Mouse (Mus musculus) left cerebral cortex, adult 2 months (tissue): ENCODE measurements at regions not wholly inside any gene's neighbourhood (a gene's known extent, or its start where the extent isn't known, plus 50 kb on each side); places are given as distances from the start of the nearest gene placed in this dataset.

ENCODE experiments used
- DNase-seq, 2 experiments: peaks; one replicate each; pipeline ENCODE4 v3.0.0; 2021 to 2022; ENCODE audit warnings: low spot score in 2 of 2, mixed read lengths in 1 of 2; ENCODE audit errors: extremely low spot score in 1 of 2
- H3K27ac ChIP-seq: fragments of 200-600 bp; 2 replicates; pipeline ENCODE4 v1.8.1; 2022
- H3K4me3 ChIP-seq: fragments of 200-600 bp; 2 replicates; pipeline ENCODE4 v1.8.1; 2022
- CTCF ChIP-seq: fragments of 200-600 bp; IDR thresholded peaks from 2 replicates; pipeline ENCODE4 v1.8.1; 2022; ENCODE audit warnings: antibody characterized with exemption, mild to moderate bottlenecking, moderate library complexity
- intact Hi-C: fragments of 180-260 bp; cut with DNase I; formaldehyde crosslinking; loops from one replicate; pipeline ENCODE4 v1.15.1; 2025

- no peak for TF ChIP-seq CTCF
- Histone ChIP-seq H3K4me3 (no peak overlapping the region), H3K27ac (no peak overlapping the region)
- intact Hi-C loops = no loop called here
- DNase-seq = no peak
These were observed 860.4 kb upstream of the Slc10a2 start for GRCm38 (mm10) chr8:5965403-5966015.

DNA sequence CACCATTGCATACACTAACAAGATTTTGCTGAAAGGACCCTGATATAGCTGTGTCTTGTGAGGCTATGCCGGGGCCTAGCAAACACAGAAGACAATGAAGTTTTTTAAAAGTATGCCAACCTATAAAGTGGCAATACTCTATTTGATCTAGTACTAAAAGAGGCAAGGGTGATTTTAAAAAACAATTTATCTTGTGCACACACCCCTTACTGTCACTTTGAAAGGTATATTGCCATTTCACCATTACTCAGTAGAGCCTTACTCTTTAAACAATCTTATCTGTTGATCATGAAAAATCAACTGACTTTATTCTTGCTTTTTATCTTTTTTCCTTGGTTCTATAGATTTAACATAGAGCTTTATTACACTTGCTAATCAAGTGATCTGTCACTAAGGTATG lies 859.1 kb upstream of the Slc10a2 start:
- no peak for TF ChIP-seq CTCF
- no peak overlapping the region for H3K27ac ChIP-seq
- intact Hi-C loops = no loop called here
- H3K4me3 ChIP-seq = no peak overlapping the region
- no peak for DNase-seq

DNA sequence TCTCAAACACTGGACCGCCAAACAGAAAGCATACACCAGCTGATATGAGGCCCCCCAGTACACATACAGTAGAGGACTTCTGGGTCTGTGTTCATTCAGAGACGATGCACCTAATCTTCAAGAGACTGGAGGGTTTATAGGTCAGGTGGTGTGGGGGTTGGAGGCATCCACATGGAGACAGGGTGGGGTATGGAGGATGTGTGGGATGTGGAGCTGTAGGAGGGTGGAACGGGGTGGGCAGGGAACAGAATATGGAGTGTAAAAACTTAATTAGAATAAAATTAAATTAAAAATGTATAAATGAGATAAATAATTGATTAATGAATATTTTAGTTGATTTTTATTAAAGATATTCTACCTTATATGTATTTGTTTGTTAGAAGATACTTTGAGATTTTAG lies 832.9 kb upstream of the Slc10a2 start:
- intact Hi-C loops = no loop called here
- Histone ChIP-seq H3K27ac (no peak overlapping the region), H3K4me3 (no peak overlapping the region)
- no peak for TF ChIP-seq CTCF
- no peak for DNase-seq

DNA sequence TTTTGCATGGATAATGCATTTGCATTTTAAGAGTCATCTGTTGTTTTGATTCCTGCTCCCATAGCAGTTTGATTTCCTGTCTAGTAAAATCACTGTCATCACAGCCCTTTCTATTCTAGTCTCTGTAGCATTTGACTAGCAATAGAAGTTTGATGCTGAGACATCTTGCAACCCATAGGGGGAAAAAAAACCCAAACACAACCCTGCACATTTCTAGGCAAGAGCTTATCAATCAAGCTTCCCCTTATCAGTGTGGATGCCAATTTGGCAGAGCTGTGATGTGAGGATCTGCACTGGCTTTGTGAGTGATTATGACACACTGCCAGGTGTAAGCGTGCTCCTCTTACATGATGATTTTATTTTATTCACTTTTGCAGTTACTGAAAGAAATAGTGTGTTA lies 813.0 kb upstream of the Slc10a2 start:
- intact Hi-C loops = no loop called here
- H3K4me3 ChIP-seq = no peak overlapping the region
- no peak; the same call in 1 of the 2 replicates for TF ChIP-seq CTCF
- no peak for DNase-seq
- H3K27ac ChIP-seq = no peak overlapping the region
